Comparison of ENCODE assay signal across 8 mouse cellular contexts in the genomic region with DNA sequence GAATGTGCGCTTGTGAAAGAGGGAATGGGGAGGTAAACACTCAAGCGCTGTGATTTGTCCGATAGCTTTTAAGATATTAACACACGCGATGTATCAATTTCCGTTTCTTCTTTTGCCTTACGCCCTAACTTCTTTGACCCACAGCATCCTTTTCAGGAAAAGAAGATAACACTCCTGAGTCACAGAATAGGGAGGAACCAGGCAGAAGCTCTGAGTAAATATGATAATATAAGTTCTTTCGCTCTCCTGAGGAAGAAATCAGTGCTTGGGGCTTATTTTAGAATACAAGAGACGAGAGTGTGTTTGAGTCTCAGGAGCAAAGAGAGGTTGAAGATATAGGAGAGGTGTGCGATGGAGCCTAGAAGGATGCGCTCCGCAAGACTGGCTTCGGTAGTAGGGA. TPM values are rescaled to one million over a fixed set of nuclear protein-coding genes. Genes with fewer than 3 reads are reported as not detected.
DNase-seq lines count a peak whose midpoint lies in the region; ATAC-seq and TF ChIP-seq lines count a peak whose summit lies in the region.

No protein-coding gene starts in this region.

- H3K9ac ChIP-seq in limb, embryonic 13.5 days = no peak overlapping the region
- no peak overlapping the region for H3K9ac ChIP-seq in stomach, embryonic 14.5 days (replicated peaks; ENCODE audit: low read depth, low read length)

- H3K4me3 ChIP-seq in cerebellum, adult 2 months (replicated peaks; ENCODE audit: insufficient read depth, low read depth, low read length) = peak overlapping the region; percentile 67
- H3K4me3 ChIP-seq in megakaryocyte, embryonic 14.5 days (replicated peaks) = peak overlapping the region; percentile 88
- peak overlapping the region; percentile 47 for H3K4me3 ChIP-seq in limb, embryonic 13.5 days
- H3K4me3 ChIP-seq in stomach, embryonic 14.5 days (ENCODE audit: low read depth, low read length) = peak overlapping the region; percentile 21

- no peak overlapping the region for H3K27ac ChIP-seq in cerebellum, adult 2 months (ENCODE audit: insufficient read depth, low read length)
- no peak overlapping the region for H3K27ac ChIP-seq in limb, embryonic 13.5 days
- no peak overlapping the region for H3K27ac ChIP-seq in stomach, embryonic 14.5 days (ENCODE audit: low read length)

- no peak for TF ChIP-seq POLR2A in cerebellum, adult 2 months (IDR thresholded peaks at IDR 0.05; ENCODE audit: borderline replicate concordance, insufficient read depth, low read length)

- DNase-seq in cerebellum, adult 2 months = no peak
- no peak for DNase-seq in cerebellum, postnatal 14 days
- no peak for DNase-seq in spleen, postnatal 36 days (ENCODE audit: low spot score in 2 of 2)
- no peak for DNase-seq in T-cell, adult 2 months (ENCODE audit: low spot score)

- peak overlapping the region; percentile 69 for H3K4me2 ChIP-seq in limb, embryonic 13.5 days (replicated peaks)
- peak overlapping the region; percentile 42 for H3K4me2 ChIP-seq in stomach, embryonic 14.5 days (replicated peaks; ENCODE audit: low read depth, low read length)

- no peaks in the 10 kb centered on the region for H3K4me1 ChIP-seq in cerebellum, adult 2 months (ENCODE audit: control insufficient read depth, insufficient read depth, low read length)
- peaks cover 17% of the 10 kb centered on the region for H3K4me1 ChIP-seq in megakaryocyte, embryonic 14.5 days
- peaks cover 11% of the 10 kb centered on the region for H3K4me1 ChIP-seq in limb, embryonic 13.5 days
- H3K4me1 ChIP-seq in stomach, embryonic 14.5 days (ENCODE audit: control insufficient read depth, insufficient read depth, low read length) = no peaks in the 10 kb centered on the region

- WGBS in cerebellum, adult 2 months = 10% methylated on average over 13 of the region's 13 CpGs
- WGBS in limb, embryonic 13.5 days = 14% methylated on average over 13 of the region's 13 CpGs
- 14% methylated on average over 13 of the region's 13 CpGs for WGBS in stomach, embryonic 14.5 days

- no peak for TF ChIP-seq CTCF in cerebellum, adult 2 months (IDR thresholded peaks at IDR 0.05; ENCODE audit: borderline replicate concordance, insufficient read depth, low read depth, low read length)

- H3K36me3 ChIP-seq in megakaryocyte, embryonic 14.5 days (replicated peaks; ENCODE audit: low read length) = no peaks in the 10 kb centered on the region
- H3K36me3 ChIP-seq in limb, embryonic 13.5 days = no peaks in the 10 kb centered on the region
- H3K36me3 ChIP-seq in stomach, embryonic 14.5 days (ENCODE audit: control insufficient read depth, insufficient read depth, low read length) = no peaks in the 10 kb centered on the region

- ATAC-seq in megakaryocyte, adult 5-6 weeks (ENCODE audit: poor library complexity, severe bottlenecking) = no peak
- ATAC-seq in limb, embryonic 13.5 days (ENCODE audit: low FRiP score, low read depth) = no peak
- ATAC-seq in stomach, embryonic 14.5 days (ENCODE audit: insufficient number of reproducible peaks, insufficient read depth, low FRiP score, low read depth) = no peak

- H3K9me3 ChIP-seq in megakaryocyte, embryonic 14.5 days = no peaks in the 10 kb centered on the region
- no peaks in the 10 kb centered on the region for H3K9me3 ChIP-seq in limb, embryonic 13.5 days
- H3K9me3 ChIP-seq in stomach, embryonic 14.5 days (ENCODE audit: control insufficient read depth, low read depth, low read length) = no peaks in the 10 kb centered on the region

- H3K27me3 ChIP-seq in cerebellum, adult 2 months (ENCODE audit: control insufficient read depth, insufficient read depth, low read length) = no peaks in the 10 kb centered on the region
- H3K27me3 ChIP-seq in megakaryocyte, embryonic 14.5 days (replicated peaks) = peaks cover 64% of the 10 kb centered on the region
- H3K27me3 ChIP-seq in limb, embryonic 13.5 days = peaks cover 48% of the 10 kb centered on the region
- peaks cover 5% of the 10 kb centered on the region; the same call in 1 of the 2 replicates for H3K27me3 ChIP-seq in stomach, embryonic 14.5 days (ENCODE audit: control insufficient read depth, insufficient read depth, low read length)

RNA-seq across cellular contexts. Expression of a gene that starts 0.3 kb away (rescaled TPM):
- 6.5 and 7.4 TPM in 2 replicates for polyA plus RNA-seq in cerebellum, adult 2 months (2012; rRNA removed)
- polyA plus RNA-seq in megakaryocyte, embryonic 14.5 days (2012; ENCODE audit: insufficient read depth, low replicate concordance) = 2.1 TPM in 1 of 2 replicates, not detected in the other
- not detected in 2 replicates for total RNA-seq in megakaryocyte, adult 5-6 weeks (2015)
- total RNA-seq in megakaryocyte, adult 5-6 weeks (2017) = not detected in 2 replicates
- 0.08 and 0.36 TPM in 2 replicates for polyA plus RNA-seq in limb, embryonic 13.5 days (2015; fragmentation: Nextera tagmentation; extraction: Ambion mirVana)
- polyA plus RNA-seq in stomach, embryonic 14.5 days (2014; fragmentation: Nextera tagmentation; extraction: Ambion mirVana) = 4.0 and 4.6 TPM in 2 replicates

RNA-seq across cellular contexts. Expression of a gene that starts 37.8 kb away (rescaled TPM):
- 1.7 and 2.3 TPM in 2 replicates for polyA plus RNA-seq in cerebellum, adult 2 months (2012; rRNA removed)
- 0.11 TPM in 1 of 2 replicates, not detected in the other for polyA plus RNA-seq in megakaryocyte, embryonic 14.5 days (2012; ENCODE audit: insufficient read depth, low replicate concordance)
- total RNA-seq in megakaryocyte, adult 5-6 weeks (2015) = 0.75 and 1.4 TPM in 2 replicates
- total RNA-seq in megakaryocyte, adult 5-6 weeks (2017) = 0.41 and 0.59 TPM in 2 replicates
- polyA plus RNA-seq in limb, embryonic 13.5 days (2015; fragmentation: Nextera tagmentation; extraction: Ambion mirVana) = 0.18 and 0.29 TPM in 2 replicates
- 0.39 TPM in 1 of 2 replicates, not detected in the other for polyA plus RNA-seq in stomach, embryonic 14.5 days (2014; fragmentation: Nextera tagmentation; extraction: Ambion mirVana)

RNA-seq across cellular contexts. Expression of a gene that starts 38.1 kb away (rescaled TPM):
- polyA plus RNA-seq in cerebellum, adult 2 months (2012; rRNA removed) = 39.7 and 42.9 TPM in 2 replicates
- 125 and 176 TPM in 2 replicates for polyA plus RNA-seq in megakaryocyte, embryonic 14.5 days (2012; ENCODE audit: insufficient read depth, low replicate concordance)
- total RNA-seq in megakaryocyte, adult 5-6 weeks (2015) = 159 and 162 TPM in 2 replicates
- total RNA-seq in megakaryocyte, adult 5-6 weeks (2017) = 252 and 269 TPM in 2 replicates
- polyA plus RNA-seq in limb, embryonic 13.5 days (2015; fragmentation: Nextera tagmentation; extraction: Ambion mirVana) = 73.2 and 76.8 TPM in 2 replicates
- 86.7 and 88.1 TPM in 2 replicates for polyA plus RNA-seq in stomach, embryonic 14.5 days (2014; fragmentation: Nextera tagmentation; extraction: Ambion mirVana)

RNA-seq across cellular contexts. Expression of a gene that starts 39.7 kb away (rescaled TPM):
- 174 and 176 TPM in 2 replicates for polyA plus RNA-seq in cerebellum, adult 2 months (2012; rRNA removed)
- 5.5 and 6.2 TPM in 2 replicates for polyA plus RNA-seq in megakaryocyte, embryonic 14.5 days (2012; ENCODE audit: insufficient read depth, low replicate concordance)
- 29.8 and 35.2 TPM in 2 replicates for total RNA-seq in megakaryocyte, adult 5-6 weeks (2015)
- total RNA-seq in megakaryocyte, adult 5-6 weeks (2017) = 22.9 and 23.0 TPM in 2 replicates
- 31.5 TPM in 2 replicates for polyA plus RNA-seq in limb, embryonic 13.5 days (2015; fragmentation: Nextera tagmentation; extraction: Ambion mirVana)
- polyA plus RNA-seq in stomach, embryonic 14.5 days (2014; fragmentation: Nextera tagmentation; extraction: Ambion mirVana) = 38.9 and 39.5 TPM in 2 replicates

Comparison
In these comparisons a context has a peak if more than half of its experiments do, and no peak if none do; other contexts are left out.
1. H3K4me3 ChIP-seq: peak in every context shown above with its lines; median percentile 88 in megakaryocyte, embryonic 14.5 days; 67 in cerebellum, adult 2 months; 47 in limb, embryonic 13.5 days; 21 in stomach, embryonic 14.5 days.